Mouse (Mus musculus): Measurements from ENCODE around the gene Scn1a. TPM values are rescaled to one million over a fixed set of nuclear protein-coding genes. Genes with fewer than 3 reads are reported as not detected.

Scn1a gene
- total and polyA plus RNA-seq, 3 experiments = 0.04 to 0.05 TPM; not detected in 1

DNA sequence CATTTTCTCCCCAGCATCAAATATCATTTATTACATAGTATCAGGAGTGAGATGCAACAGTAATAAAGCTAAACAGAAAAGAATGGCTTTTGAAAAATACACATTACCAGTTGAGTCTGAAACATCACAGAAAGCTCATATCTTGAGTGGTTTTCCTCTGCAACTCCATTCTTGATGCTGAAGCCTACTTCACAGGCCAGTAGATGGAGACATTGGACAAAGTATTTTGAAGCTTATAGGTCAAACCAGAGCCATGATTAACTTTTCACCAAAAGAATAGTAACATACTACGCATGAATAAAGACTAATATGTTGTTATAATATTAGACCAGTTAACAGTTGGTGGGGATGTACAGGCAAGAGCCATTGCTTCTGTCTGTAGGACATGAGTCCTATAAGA, 21.8 kb upstream of the Scn1a start:
- 84% methylated on average over 1 of the region's 1 CpGs for WGBS
- Histone ChIP-seq H3K36me3 (ENCODE audit: control insufficient read depth, insufficient read depth, low read length) (no peaks in the 10 kb centered on the region), H3K4me1 (ENCODE audit: control insufficient read depth, insufficient read depth, low read length) (no peaks in the 10 kb centered on the region), H3K79me2 (replicated peaks; ENCODE audit: control insufficient read depth, insufficient read depth, low read length) (no peaks in the 10 kb centered on the region), H3K4me3 (no peak overlapping the region), H3K27me3 (ENCODE audit: control insufficient read depth, insufficient read depth, low read length) (no peaks in the 10 kb centered on the region), H3K27ac (no peak overlapping the region), H3K9ac (ENCODE audit: low read depth, low read length) (no peak overlapping the region)
- intact Hi-C loops (cut with DNase I) = no loop called here
- DNase-seq = no peak
- TF ChIP-seq EP300 (IDR thresholded peaks at IDR 0.05; ENCODE audit: insufficient read depth, low read depth, low read length) = no peak
- no peak for TF ChIP-seq POLR2A (IDR thresholded peaks at IDR 0.05; ENCODE audit: insufficient read depth, low read depth, low read length)
- TF ChIP-seq CTCF (IDR thresholded peaks at IDR 0.05) = peak; percentile 18; the same call in 1 of the 2 replicates

DNA sequence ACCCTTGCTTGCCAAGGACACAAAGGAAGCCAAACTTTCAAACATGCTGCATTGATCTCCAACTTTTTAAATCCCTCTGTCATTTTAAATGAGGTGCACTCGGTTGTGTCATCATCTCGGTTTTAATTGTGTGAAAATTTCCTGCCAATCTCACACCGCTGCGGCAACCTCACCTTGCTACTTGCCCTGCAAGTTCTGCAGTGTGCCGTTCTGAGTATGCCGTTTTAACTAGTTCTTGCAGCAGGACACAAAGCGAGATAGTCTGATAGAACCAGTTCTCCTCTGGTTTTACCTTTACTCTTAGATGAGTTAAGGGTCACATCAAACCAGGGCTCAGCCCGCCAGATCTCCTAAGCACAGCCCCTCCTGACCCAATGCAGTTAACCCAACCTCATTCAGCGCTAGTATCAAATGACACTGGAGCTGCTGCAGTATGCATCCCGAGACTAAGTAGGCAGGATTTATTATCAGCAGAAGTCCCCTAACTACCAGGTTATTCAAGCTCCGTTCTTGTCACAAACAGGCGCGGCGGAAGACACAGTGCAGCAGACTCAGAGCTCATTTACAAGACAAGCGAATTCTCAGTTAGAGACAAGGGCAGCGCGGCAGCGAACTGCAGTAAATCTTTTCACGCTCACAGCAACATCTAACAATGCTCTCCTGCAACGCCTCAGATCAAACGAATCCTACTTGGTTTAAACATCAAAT, 722 bp downstream of the Scn1a start:
- no peaks in the 10 kb centered on the region for H3K4me1 ChIP-seq (ENCODE audit: control insufficient read depth, insufficient read depth, low read length)
- no peaks in the 10 kb centered on the region for H3K36me3 ChIP-seq (ENCODE audit: control insufficient read depth, insufficient read depth, low read length)
- 0 out of 2 replicates have a peak, but pooled peaks cover 1% of the 10 kb centered on the region for H3K27me3 ChIP-seq (ENCODE audit: control insufficient read depth, insufficient read depth, low read length)
- no peak overlapping the region for H3K9ac ChIP-seq (ENCODE audit: low read depth, low read length)
- H3K4me3 ChIP-seq = no peak overlapping the region
- no peak overlapping the region for H3K27ac ChIP-seq
- no peak for TF ChIP-seq POLR2A (IDR thresholded peaks at IDR 0.05; ENCODE audit: insufficient read depth, low read depth, low read length)
- no peak for TF ChIP-seq CTCF (IDR thresholded peaks at IDR 0.05)
- intact Hi-C loops (cut with DNase I) = no loop called here
- DNase-seq = no peak
- WGBS = 13% methylated on average over 21 of the region's 21 CpGs
- no peaks in the 10 kb centered on the region for H3K79me2 ChIP-seq (replicated peaks; ENCODE audit: control insufficient read depth, insufficient read depth, low read length)

DNA sequence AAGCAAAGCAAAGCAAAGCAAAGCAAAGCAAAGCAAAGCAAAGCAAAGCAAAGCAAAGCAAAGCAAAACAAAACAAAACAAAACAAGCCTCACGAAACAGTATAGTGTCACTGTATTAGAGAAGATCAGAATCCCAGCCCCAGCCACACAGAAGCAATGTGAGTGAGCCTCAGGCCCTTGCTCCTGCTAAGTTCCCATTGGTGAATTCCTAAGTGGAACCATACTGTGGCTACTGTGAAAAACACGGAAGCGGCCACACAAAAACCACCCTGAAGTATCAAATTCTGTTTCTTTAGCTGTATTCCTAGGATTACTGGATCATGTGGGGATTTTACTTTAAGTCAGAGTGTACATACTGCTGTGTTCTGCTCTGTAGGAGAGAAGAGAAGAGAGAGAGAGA, 4.4 kb downstream of the Scn1a start:
- Histone ChIP-seq H3K36me3 (ENCODE audit: control insufficient read depth, insufficient read depth, low read length) (no peaks in the 10 kb centered on the region), H3K4me3 (no peak overlapping the region), H3K4me1 (ENCODE audit: control insufficient read depth, insufficient read depth, low read length) (no peaks in the 10 kb centered on the region), H3K9ac (ENCODE audit: low read depth, low read length) (no peak overlapping the region), H3K27me3 (ENCODE audit: control insufficient read depth, insufficient read depth, low read length) (0 out of 2 replicates have a peak, but pooled peaks cover 1% of the 10 kb centered on the region), H3K79me2 (replicated peaks; ENCODE audit: control insufficient read depth, insufficient read depth, low read length) (no peaks in the 10 kb centered on the region), H3K27ac (no peak overlapping the region)
- 59% methylated on average over 3 of the region's 3 CpGs for WGBS
- TF ChIP-seq POLR2A (IDR thresholded peaks at IDR 0.05; ENCODE audit: insufficient read depth, low read depth, low read length) (no peak), CTCF (IDR thresholded peaks at IDR 0.05) (no peak), EP300 (IDR thresholded peaks at IDR 0.05; ENCODE audit: insufficient read depth, low read depth, low read length) (no peak)
- intact Hi-C loops (cut with DNase I) = no loop called here
- DNase-seq = no peak

DNA sequence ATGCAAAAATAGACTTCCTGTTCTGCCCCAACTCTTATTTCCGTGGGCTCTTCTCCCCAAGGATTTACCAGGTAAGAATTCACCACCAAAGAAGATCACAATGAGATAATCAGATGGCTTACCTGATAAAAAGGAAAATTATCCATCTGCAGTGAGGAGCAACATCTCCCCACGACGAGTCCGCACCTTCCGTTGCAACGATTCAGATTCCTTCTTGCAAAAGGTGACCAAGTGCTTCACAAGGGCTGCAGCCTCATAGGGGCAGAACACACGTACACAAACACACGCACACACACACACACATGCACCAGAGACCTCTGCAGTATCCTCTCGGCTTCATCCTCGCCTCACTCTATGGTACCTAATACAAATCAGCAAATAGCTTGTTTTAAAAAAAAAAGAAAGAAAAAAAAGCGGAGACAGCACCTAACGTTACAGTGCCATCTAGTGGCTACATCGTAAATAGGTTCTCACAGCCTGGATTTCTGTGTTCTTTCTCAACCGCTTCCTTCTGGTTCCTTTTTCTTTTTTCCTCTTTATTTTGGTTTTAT, 30.8 kb downstream of the Scn1a start:
- H3K27me3 ChIP-seq (ENCODE audit: control insufficient read depth, insufficient read depth, low read length) = no peaks in the 10 kb centered on the region; the same call in 1 of the 2 replicates
- intact Hi-C loops (cut with DNase I) = loop anchor here (1.0 kb wide), 1 partner anchor 153 kb away; no protein-coding TSS in a partner anchor
- DNase-seq = peak; percentile 4 to 18
- H3K36me3 ChIP-seq (ENCODE audit: control insufficient read depth, insufficient read depth, low read length) = no peaks in the 10 kb centered on the region
- H3K4me1 ChIP-seq (ENCODE audit: control insufficient read depth, insufficient read depth, low read length) = no peaks in the 10 kb centered on the region
- under 1% methylated on average over 14 of the region's 14 CpGs for WGBS
- no peak overlapping the region for H3K27ac ChIP-seq
- H3K9ac ChIP-seq (ENCODE audit: low read depth, low read length) = no peak overlapping the region
- no peaks in the 10 kb centered on the region for H3K79me2 ChIP-seq (replicated peaks; ENCODE audit: control insufficient read depth, insufficient read depth, low read length)
- TF ChIP-seq CTCF (IDR thresholded peaks at IDR 0.05) (peak; percentile 90), EP300 (IDR thresholded peaks at IDR 0.05; ENCODE audit: insufficient read depth, low read depth, low read length) (no peak), POLR2A (IDR thresholded peaks at IDR 0.05; ENCODE audit: insufficient read depth, low read depth, low read length) (no peak)
- H3K4me3 ChIP-seq = peak overlapping the region; percentile 39

DNA sequence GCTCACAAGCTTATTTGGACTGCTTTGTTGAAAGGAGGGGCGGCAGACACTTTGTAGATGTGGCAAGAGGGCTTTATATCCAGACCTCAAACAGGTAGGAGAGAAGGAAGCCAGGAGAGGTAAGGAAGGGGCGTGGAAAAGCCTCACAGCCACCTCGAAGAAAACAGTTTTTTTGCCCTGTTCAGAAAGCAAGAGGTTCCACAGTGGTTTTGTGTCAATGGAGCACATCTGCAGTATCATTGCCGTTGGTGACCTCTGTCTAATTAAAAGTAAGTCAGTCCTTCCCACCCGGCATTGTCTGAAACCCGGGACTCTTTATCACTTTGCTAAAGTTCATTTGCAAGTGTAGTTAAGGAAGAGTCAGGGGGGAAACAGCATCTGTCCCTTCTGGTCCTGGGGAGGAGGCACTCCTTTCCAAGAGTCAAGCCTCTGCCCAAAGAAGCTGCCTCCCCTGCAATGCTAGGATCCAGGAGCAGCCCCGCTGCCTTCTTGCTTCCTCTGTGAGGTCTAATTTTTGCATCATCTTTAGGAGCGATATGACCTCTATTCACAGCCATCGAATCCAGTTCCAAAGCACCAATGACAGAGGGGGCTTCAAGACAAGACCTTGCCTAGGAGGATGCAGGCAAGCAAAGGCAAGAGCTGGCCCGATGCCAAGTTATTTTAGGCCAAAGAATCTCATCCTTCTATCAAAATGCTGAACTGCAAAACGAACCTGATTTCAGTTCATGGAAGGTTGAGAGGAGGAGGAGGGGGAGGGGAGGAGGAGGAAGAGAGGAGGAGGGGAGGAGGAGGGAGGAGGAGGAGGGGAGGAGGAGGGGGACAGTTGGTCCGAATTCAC, 31.5 kb downstream of the Scn1a start:
- 5% methylated on average over 12 of the region's 12 CpGs for WGBS
- Histone ChIP-seq H3K4me3 (no peak overlapping the region), H3K9ac (ENCODE audit: low read depth, low read length) (no peak overlapping the region), H3K79me2 (replicated peaks; ENCODE audit: control insufficient read depth, insufficient read depth, low read length) (no peaks in the 10 kb centered on the region), H3K27me3 (ENCODE audit: control insufficient read depth, insufficient read depth, low read length) (no peaks in the 10 kb centered on the region; the same call in 1 of the 2 replicates), H3K4me1 (ENCODE audit: control insufficient read depth, insufficient read depth, low read length) (no peaks in the 10 kb centered on the region), H3K27ac (no peak overlapping the region), H3K36me3 (ENCODE audit: control insufficient read depth, insufficient read depth, low read length) (no peaks in the 10 kb centered on the region)
- intact Hi-C loops (cut with DNase I) = no loop called here
- no peak for DNase-seq
- TF ChIP-seq EP300 (IDR thresholded peaks at IDR 0.05; ENCODE audit: insufficient read depth, low read depth, low read length) (no peak), POLR2A (IDR thresholded peaks at IDR 0.05; ENCODE audit: insufficient read depth, low read depth, low read length) (no peak), CTCF (IDR thresholded peaks at IDR 0.05) (no peak)
